Mouse (Mus musculus) liver, adult 2 months (tissue): Measurements from ENCODE around the gene Isx.

Experiments
- CTCF ChIP-seq: fragments of 200-500 bp; IDR thresholded peaks from 2 replicates; pipeline ENCODE4 v1.5.1; 2011; ENCODE audit warnings: low read depth, low read length, control low read depth
- POLR2A ChIP-seq: fragments of 200-500 bp; IDR thresholded peaks from 2 replicates; pipeline ENCODE4 v1.6.1; 2011; ENCODE audit warnings: low read length, control low read depth; ENCODE audit not compliant: insufficient read depth; ENCODE audit errors: extremely low read depth

GRCm38 (mm10) chr8:74847376-74848048 lies 25.5 kb upstream of the Isx start:
- TF ChIP-seq CTCF (no peak), POLR2A (no peak)
